Mouse (Mus musculus): Measurements from ENCODE around the gene Per2. TPM values are rescaled to one million over a fixed set of nuclear protein-coding genes. Genes with fewer than 3 reads are reported as not detected.

Gene Per2
- total RNA-seq (2014; rRNA removed) (10.5 and 11.3 TPM in 2 replicates), polyA plus RNA-seq (2015; fragmentation: Nextera tagmentation; extraction: Ambion mirVana) (3.3 and 3.8 TPM in 2 replicates)

GRCm38 (mm10) chr1:91459059-91459809 lies at the start of gene Per2:
Gene Per2 (minus strand): TSS chr1:91459324.
- peak; percentile 65 for TF ChIP-seq CTCF (IDR thresholded peaks at IDR 0.05)
- WGBS, result under 1% methylated on average over 90 of the region's 91 CpGs
- peak within 1 kb of the TSS; percentile 80 for H3K4me2 ChIP-seq (ENCODE audit: low read depth, low read length, poor library complexity, severe bottlenecking)
- H3K9ac ChIP-seq (replicated peaks; ENCODE audit: low read length, poor library complexity, severe bottlenecking), result peak within 1 kb of the TSS; percentile 74
- ATAC-seq (ENCODE audit: low FRiP score), result peak; percentile 96
- no peaks in the 10 kb centered on the region for H3K9me3 ChIP-seq (ENCODE audit: low read length)
- peaks cover 14% of the 10 kb centered on the region; the same call in 1 of the 2 replicates for H3K4me1 ChIP-seq (ENCODE audit: insufficient read depth, low read length)
- DNase-seq (ENCODE audit: low spot score), result peak; percentile 100
- peak within 1 kb of the TSS; percentile 75 for H3K27ac ChIP-seq (ENCODE audit: low read depth, low read length)
- no peaks in the 10 kb centered on the region for H3K36me3 ChIP-seq (ENCODE audit: insufficient read depth, low read length)
- peak within 1 kb of the TSS; percentile 77 for H3K4me3 ChIP-seq (ENCODE audit: low read depth, low read length)
- H3K27me3 ChIP-seq (ENCODE audit: insufficient read depth, low read length), result no peaks in the 10 kb centered on the region

GRCm38 (mm10) chr1:91504615-91505014 lies 45.5 kb upstream of the Per2 start:
- Histone ChIP-seq H3K4me1 (ENCODE audit: insufficient read depth, low read length) (no peaks in the 10 kb centered on the region), H3K9me3 (ENCODE audit: low read length) (no peaks in the 10 kb centered on the region), H3K4me3 (ENCODE audit: low read depth, low read length) (no peak overlapping the region), H3K36me3 (ENCODE audit: insufficient read depth, low read length) (peaks cover 53% of the 10 kb centered on the region), H3K27me3 (ENCODE audit: insufficient read depth, low read length) (no peaks in the 10 kb centered on the region), H3K9ac (replicated peaks; ENCODE audit: low read length, poor library complexity, severe bottlenecking) (no peak overlapping the region), H3K4me2 (ENCODE audit: low read depth, low read length, poor library complexity, severe bottlenecking) (no peak overlapping the region), H3K27ac (ENCODE audit: low read depth, low read length) (no peak overlapping the region)
- DNase-seq (ENCODE audit: low spot score) (no peak), ATAC-seq (ENCODE audit: low FRiP score) (no peak)
- 89% methylated on average over 3 of the region's 3 CpGs for WGBS
- TF ChIP-seq CTCF (IDR thresholded peaks at IDR 0.05), result no peak

- Histone ChIP-seq H3K36me3 (ENCODE audit: insufficient read depth, low read length) (peaks cover 22% of the 10 kb centered on the region; the same call in 1 of the 2 replicates), H3K27me3 (ENCODE audit: insufficient read depth, low read length) (no peaks in the 10 kb centered on the region), H3K27ac (ENCODE audit: low read depth, low read length) (no peak overlapping the region), H3K4me1 (ENCODE audit: insufficient read depth, low read length) (peaks cover 10% of the 10 kb centered on the region), H3K4me2 (ENCODE audit: low read depth, low read length, poor library complexity, severe bottlenecking) (no peak overlapping the region), H3K4me3 (ENCODE audit: low read depth, low read length) (no peak overlapping the region), H3K9ac (replicated peaks; ENCODE audit: low read length, poor library complexity, severe bottlenecking) (no peak overlapping the region), H3K9me3 (ENCODE audit: low read length) (no peaks in the 10 kb centered on the region)
- DNase-seq (ENCODE audit: low spot score) (no peak), ATAC-seq (ENCODE audit: low FRiP score) (no peak)
- no peak for TF ChIP-seq CTCF (IDR thresholded peaks at IDR 0.05)
- 90% methylated on average over 6 of the region's 6 CpGs for WGBS
These were observed 39.5 kb upstream of the Per2 start for GRCm38 (mm10) chr1:91498579-91498978.

GRCm38 (mm10) chr1:91495321-91495720 lies 36.2 kb upstream of the Per2 start:
- DNase-seq (ENCODE audit: low spot score), result no peak
- Histone ChIP-seq H3K9ac (replicated peaks; ENCODE audit: low read length, poor library complexity, severe bottlenecking) (peak overlapping the region; percentile 88), H3K4me1 (ENCODE audit: insufficient read depth, low read length) (peaks cover 10% of the 10 kb centered on the region), H3K36me3 (ENCODE audit: insufficient read depth, low read length) (peaks cover 7% of the 10 kb centered on the region; the same call in 1 of the 2 replicates), H3K4me3 (ENCODE audit: low read depth, low read length) (peak overlapping the region; percentile 85), H3K9me3 (ENCODE audit: low read length) (no peaks in the 10 kb centered on the region), H3K4me2 (ENCODE audit: low read depth, low read length, poor library complexity, severe bottlenecking) (peak overlapping the region; percentile 87), H3K27me3 (ENCODE audit: insufficient read depth, low read length) (no peaks in the 10 kb centered on the region), H3K27ac (ENCODE audit: low read depth, low read length) (no peak overlapping the region)
- 0 out of 2 replicates have a peak, but pooled peaks have one; percentile 1 for ATAC-seq (ENCODE audit: low FRiP score)
- TF ChIP-seq CTCF (IDR thresholded peaks at IDR 0.05), result no peak
- WGBS, result 48% methylated on average over 5 of the region's 5 CpGs

- H3K27ac ChIP-seq (ENCODE audit: low read depth, low read length), result no peak within 1 kb of the TSS; the same call in 1 of the 2 replicates
- WGBS, result under 1% methylated on average over 77 of the region's 79 CpGs
These were observed 35.5 kb upstream of the Per2 start, which contains the start of gene Traf3ip1 for GRCm38 (mm10) chr1:91494457-91495140. Gene Traf3ip1 (plus strand): TSS chr1:91494647.

More at GRCm38 (mm10) chr1:91494457-91495140, 35.5 kb upstream of the Per2 start, which contains the start of gene Traf3ip1:
- H3K4me3 ChIP-seq (ENCODE audit: low read depth, low read length), result peak within 1 kb of the TSS; percentile 85
- peak within 1 kb of the TSS; percentile 87 for H3K4me2 ChIP-seq (ENCODE audit: low read depth, low read length, poor library complexity, severe bottlenecking)
- no peaks in the 10 kb centered on the region for H3K27me3 ChIP-seq (ENCODE audit: insufficient read depth, low read length)
- H3K4me1 ChIP-seq (ENCODE audit: insufficient read depth, low read length), result peaks cover 10% of the 10 kb centered on the region
- H3K36me3 ChIP-seq (ENCODE audit: insufficient read depth, low read length), result 0 out of 2 replicates have a peak, but pooled peaks cover 4% of the 10 kb centered on the region
- peak; percentile 97 for ATAC-seq (ENCODE audit: low FRiP score)
- peak within 1 kb of the TSS; percentile 88 for H3K9ac ChIP-seq (replicated peaks; ENCODE audit: low read length, poor library complexity, severe bottlenecking)
- TF ChIP-seq CTCF (IDR thresholded peaks at IDR 0.05), result no peak
- no peaks in the 10 kb centered on the region for H3K9me3 ChIP-seq (ENCODE audit: low read length)
- DNase-seq (ENCODE audit: low spot score), result peak; percentile 94
